Mouse (Mus musculus) right cerebral cortex, adult 2 months (tissue): Measurements from ENCODE around the gene Sgms1.

Source experiments
- DNase-seq, 2 experiments: peaks; one replicate each; pipeline ENCODE4 v3.0.0; 2021 to 2022; ENCODE audit warnings: low spot score in 2 of 2

Sgms1 gene

DNA sequence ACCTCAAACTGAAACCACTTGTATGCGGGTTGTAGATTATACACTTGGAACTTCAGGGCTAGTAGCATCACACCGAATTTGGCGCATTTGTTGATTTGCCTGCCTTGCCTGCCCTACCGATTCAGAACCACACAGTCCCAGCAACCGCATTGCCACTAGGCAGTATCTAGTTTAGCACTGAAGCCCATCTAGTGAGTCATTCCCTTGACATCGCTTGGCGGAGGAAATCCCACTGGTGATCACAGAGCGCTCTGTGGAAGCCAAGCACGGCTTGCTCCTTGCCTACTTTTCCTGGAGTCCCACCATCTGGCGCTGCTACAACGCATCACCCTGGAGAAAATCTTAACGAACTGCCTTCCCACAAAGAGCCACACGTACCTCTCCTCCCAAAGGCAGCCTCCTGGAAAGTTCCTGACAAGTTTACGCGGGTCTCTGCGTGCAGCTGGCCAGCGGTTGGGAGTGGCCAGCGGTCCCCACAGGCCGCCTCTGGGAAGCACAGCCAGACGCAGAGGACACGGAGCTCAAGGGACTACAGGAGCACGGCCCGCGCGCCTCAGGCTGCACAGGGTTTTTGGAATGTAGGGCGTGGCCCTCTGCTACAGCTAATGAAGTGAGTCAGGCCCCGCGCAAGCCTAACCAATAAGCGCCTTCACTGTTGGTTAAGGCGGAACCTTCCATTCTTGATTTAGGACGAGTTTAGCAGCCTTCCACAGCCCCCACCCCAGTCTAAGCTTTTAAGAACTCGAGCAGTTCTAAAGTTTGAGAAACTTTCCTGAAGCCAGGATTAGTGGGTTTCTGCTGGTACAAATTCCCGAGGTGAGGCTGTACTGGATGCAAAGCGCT, 178.8 kb downstream of the Sgms1 start:
- DNase-seq: peak; percentile 74 to 76

DNA sequence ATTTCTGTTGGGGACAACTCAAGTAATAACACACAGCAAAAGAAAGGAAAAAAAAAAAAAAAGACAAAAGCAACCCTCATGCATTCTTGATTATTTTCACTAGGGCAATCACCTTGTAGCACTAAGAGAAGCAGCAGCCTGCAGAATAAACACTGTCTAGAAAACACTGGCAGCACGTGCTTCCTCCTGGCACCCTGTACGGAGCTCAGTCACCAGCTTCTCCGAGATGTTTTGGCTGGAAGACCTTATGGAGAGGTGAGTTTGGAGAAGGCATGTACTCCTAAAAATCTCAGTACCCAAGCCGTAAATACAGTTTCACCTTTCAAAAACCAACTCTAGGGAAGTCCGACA, 179.4 kb downstream of the Sgms1 start:
- no peak for DNase-seq

DNA sequence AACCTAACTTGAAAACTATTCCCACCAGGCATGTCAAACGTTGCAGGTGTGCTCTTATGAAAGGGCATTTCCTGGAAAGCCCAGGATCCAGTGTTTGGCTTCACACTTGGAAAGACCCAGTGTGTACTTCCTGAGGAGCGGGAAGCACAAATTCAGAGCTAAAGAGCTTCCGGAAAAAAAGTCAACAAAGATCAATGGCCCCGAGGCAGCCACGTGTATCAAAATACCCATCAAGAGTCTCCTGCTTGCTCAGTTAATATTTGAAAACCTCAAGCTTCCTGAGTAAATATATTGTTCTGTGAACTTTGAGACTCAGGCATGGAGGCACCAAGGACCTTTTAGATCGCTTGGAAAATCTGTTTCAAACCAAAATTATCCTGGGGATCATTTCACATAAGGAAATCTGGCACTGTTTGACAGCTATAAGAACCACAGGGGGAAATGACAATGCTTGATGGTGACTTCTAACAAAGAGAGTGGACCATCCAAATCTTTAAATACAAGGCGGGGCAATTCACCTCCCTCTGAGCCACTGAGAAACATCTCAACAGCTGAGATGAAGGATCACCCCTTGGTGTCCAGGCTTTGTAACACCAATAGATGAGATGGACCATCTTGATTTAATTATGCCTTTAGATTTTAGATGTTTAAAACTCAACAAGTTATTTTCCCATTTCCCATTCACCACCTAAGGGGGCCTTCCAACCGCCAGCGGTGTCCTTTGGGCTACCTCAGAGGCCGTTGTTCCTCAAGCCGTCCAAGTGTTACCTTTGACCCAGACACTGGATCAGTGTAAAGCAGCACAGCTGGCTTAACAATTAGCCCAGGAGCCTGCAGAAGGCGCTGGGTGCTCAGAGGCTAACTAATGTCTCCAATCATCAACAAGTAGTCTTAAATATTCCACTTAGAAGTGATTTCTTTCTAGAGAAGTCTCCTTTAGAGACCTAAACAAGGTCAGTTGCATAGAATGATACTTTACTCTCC, 187.1 kb downstream of the Sgms1 start:
- DNase-seq: no peak

DNA sequence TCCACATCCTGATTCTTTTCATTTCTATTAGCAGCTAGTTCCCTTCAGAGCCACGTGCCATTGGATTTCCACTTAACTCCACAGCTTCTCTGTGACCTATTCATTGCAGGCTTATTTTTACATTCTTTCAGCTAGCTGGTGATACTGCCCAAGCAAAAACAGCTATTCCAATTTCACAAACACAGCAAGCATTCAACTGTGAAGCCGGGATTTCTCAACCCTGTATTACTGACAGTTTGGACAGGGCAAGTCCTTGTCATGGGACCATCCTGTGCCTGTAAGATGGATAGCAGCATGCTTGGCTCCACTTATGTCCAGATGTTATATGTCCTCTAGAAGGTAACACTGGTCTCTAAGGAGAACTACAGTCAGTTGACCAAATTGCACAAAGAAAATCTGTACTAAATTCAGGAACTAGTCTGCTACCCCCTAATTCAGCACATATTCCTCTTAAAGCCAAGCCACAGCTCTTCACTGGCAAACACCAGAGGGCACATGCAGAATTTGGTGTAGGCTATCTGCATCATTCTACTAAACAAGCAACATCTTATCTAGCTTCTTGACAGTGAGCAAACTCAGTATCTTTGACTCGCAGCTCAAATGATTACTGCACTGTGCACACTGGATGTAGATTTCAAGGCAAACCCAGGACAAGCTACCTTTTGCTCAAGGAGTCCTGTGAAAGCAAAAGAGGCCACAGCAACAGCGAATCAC, 189.5 kb downstream of the Sgms1 start:
- no peak for DNase-seq

DNA sequence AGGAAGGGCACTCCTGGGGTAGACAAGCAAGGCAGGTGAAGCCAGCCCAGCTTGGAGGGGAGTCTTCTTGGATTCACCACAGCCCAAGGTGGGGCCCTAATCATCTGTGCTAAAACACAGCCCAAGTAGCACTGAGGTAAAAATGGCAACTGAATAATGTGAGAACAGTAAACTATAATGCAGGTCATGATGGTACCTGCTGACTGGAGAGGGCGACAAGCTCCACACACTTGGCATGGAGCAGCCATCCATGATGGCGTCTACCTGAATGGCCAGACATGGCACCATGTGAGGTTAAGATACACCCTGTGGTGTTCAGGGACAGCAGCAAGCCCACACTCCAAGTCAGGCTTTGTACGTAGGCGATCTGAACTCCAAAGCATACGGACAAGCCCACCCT, 190.4 kb downstream of the Sgms1 start:
- no peak for DNase-seq

DNA sequence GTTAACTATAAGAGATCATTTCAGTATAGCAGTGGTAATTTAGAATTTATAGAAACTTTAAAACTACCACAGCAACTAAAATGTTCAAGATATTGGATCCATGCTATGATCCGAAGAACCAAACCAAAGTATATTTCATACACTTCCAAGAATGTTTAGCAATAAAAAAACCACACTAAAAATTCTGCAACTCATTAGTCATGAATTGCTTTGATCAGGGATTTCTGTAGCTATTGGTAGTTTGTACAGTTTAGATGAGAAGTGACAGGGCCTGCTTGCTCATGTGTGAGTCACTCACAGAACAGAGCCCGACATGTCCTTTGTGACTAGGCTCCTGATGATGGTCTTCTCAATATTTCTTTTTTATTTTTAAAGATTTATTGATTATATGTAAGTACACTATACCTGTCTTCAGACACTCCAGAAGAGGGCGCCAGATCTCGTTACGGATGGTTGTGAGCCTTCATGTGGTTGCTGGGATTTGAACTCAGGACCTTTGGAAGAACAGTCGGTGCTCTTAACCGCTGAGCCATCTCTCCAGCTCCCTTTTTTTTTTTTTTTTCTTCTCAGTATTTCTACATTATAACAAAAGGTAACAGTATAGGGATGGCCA, 190.9 kb downstream of the Sgms1 start:
- no peak for DNase-seq

DNA sequence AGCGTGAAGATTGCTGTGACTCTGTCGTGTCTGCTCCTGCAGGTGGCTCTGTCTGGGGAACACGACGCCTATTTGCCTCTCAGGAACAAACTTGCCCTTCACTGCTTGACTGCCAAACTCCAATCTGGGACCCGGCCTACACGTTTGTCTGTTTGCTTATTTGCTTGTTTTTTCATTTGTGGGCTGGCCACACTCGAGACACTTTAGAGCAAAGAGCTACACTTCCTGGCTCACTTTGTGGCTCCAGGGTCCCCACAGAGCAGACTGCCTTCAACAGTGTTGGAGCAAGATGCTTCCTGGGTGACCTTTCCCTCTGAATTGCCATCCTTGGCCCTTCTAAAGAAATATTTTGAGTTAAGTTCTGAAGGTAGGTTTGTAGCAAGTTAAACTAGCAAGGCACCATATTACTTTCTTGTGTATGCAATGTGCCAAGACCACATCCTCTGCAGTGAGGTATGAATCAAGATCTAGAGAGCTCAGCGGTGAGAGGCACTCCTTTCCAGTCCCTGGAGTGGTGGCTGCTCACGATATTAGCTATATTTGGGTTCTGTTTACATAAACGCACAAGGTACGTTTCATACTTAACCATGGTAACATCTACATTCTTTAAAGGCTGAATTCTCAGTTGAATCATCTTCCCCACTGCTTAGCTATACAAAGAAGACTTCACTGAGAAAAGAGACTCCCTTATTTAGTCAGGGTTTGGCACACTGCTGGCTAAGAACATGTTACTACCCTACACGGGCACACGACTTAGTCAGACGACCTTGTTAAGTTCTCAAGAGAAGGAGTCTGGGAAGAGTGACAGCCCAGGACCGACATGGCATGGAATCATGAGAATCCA, 192.3 kb downstream of the Sgms1 start:
- no peak for DNase-seq

DNA sequence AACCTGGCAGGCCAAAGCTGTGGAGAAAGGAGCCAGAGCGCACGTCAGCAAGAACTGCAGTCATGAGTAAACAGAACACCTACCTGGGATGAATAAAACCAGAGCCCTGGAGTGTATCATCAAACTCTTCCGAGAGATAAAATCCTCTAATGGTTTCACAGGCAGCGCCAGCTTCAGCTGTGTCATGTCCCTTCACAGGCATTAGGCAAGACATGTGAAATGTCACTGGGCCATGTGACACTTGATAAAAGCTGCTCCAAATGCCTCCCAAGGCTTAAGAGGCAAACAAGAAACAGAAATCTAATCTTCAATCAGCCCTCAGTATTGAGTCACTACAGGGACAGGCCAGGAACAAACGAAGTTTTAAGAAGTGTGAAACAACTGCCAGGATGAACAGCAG, 193.3 kb downstream of the Sgms1 start:
- no peak for DNase-seq

DNA sequence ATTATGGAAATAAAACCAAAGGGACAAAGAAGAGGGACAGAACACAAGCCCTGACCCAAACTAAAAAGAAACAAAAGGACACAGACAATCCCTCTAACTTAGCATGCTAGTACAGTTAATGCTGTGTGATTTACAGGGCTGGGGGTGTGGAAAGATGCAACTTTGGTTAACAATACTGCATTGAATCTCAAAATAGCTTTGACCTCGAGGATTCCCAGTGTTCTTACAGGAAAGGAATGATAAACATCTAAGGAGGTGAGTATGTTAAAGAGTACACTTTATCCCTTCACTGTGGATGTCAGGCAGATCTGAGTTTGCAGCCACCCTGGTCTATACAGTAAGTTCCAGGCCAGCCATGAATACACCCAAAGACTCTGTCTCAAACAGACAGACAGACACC, 194.7 kb downstream of the Sgms1 start:
- no peak for DNase-seq

DNA sequence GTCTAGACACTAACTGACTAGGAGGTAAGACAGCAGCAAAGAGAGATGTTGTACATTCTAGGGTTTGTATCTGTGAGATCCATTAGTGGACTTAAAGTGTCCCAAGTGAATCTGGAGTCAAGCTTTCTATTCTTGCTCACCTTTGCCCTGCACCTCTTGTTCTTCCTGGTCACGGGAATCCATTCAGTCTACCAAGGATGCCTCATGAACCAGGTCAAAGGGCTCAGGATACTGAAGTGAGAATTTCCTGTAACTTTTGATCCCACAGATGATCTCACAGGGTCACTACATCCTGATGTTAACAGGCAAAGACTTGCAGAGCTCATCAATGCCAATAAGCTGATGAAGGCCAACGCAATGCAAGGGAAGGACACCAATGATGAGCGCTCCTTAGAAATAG, 195.4 kb downstream of the Sgms1 start:
- DNase-seq: no peak

DNA sequence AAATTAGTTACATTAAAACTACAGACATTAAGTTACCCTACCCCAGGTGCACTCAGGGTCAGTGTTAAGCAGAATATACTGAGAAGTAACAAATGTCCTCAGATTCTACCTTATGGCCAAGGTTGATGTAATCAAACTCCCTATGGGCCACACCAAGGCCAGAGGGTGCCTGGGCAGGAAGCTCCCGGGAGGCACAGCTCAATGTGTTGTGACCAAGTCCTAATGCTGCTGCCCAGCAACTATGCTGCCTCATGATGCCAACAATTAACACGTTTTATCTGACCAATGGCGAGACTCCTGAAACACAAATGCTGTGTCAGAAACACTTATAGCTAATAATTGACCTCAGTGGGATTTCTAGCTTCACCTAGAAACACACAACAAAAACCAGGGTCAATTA, 197.9 kb downstream of the Sgms1 start:
- DNase-seq: no peak

DNA sequence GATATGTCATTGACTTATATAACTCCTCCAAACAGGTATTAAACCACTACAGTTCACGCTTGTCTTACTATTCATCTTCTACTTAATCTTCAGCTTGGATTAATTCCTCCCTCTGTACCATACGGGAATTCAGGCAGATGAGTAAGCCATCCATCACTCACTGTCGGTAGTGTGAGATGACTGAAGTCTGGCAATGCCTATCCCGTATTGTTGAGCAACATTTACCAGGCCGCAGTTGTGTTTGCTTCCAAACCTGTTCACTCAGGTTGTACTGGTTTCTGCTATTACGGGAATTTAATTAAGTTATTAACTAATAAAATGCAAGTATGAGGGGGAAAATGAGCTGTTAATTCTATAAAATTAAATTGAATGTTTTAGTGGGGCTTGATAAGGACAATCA, 199.6 kb downstream of the Sgms1 start:
- no peak for DNase-seq

DNA sequence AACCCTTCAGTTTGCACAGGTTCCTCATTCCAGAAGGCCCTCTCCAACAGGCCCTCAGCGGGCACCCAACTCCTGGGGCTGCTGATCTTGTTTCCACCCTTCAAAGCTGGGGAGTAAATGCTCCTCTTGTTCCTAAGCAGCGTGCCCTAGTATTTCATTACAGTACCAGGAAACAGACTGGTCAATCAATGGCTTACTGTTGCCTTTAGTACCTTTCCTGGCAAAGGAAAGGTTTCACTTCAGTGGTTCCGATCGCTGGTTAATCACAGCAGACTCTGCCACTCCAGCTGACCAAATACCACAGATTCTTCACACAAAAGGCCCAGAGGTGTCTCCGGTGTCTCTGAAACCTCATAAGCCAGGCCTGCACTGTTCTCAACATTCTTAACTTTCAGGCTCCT, 200.5 kb downstream of the Sgms1 start:
- no peak for DNase-seq

DNA sequence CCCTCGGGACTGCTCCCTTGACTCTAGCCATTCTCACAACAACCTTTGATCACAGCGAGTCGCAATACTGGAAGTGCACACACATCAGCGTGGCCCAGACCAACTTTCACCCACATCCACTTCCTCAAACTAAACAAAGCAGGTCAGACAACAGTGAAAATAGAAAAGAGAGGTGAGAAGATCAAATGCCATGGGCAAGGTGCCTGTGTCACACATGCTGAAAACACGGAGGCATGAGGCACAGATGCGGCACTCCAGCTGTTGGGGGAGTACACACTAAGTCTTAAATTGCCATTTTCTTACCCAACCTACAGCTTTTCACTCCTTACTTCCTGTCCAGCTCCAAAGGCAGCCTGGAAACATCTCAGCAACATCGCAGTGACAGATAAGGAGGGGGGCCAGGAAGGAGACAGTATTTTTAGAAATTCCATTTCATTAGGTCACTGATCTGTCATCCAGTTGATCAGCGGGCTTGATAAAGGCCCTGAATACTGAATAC, 202.9 kb downstream of the Sgms1 start:
- DNase-seq: no peak

DNA sequence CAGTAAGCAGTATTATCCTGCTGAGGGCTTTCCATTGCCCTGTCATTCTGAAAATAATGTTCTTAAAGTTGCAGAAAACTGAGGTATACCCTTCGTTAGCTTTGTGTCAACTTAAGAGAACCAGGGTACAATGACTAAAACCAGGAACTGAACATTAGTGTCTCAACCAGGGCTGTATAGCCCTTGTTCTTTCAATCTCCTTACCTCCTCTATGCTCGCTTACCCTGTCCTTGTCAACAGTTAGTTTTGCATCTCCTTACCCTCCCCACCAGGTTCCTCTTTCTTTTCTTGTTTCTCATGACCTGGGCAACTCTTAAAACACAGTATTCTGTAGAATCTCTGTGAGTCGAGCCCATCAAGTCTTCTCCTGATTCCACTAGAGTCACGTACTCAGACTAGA, 206.5 kb downstream of the Sgms1 start:
- DNase-seq: no peak

DNA sequence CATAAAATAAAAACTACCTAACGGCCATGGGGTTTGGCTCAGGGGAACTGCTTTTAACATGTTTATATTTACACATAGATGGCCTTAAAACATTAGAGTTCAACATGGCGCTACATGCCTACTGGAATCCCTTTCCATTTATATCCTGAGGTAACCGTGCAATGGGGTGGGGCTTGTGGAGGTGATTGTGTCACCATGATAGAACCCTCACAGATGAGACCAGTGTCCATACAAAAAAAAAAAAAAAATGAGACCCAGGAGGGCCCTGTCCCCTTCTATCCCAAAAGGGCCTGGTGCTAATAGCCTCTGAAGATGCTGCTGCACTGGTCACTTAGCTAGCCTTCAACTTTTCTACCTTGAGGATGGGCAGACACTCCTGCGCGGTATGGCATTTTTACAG, 207.0 kb downstream of the Sgms1 start:
- DNase-seq: no peak

DNA sequence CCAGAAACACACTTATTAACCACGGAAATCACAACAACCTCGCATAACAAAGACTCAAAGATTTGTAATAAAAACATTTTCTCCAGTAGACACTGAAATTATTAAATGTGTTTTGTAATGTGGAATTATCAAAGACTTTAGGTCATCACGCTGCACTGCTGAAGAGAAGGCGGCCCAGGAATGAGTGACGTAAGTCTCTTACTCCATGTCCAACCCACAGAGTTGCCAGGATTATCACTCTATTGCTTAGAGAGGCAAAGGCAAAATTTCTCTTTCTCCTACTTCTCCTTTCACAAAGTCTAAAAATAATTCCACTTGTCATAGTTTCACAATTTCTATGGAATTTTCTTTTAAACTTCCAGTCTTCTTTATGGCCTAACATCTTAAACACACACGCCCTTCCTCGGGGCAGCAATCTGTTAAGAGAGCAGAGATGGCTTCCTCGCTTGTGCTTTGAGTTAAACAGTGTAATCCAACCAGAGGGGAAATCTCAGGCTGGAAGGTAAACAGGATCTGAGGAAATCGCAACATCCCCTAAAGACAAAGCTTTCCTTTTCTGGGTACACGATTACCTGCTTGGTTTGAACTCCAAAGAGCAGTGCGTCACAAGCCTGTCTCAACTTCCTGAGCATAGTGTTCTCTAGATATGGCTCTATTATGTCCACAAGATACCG, 207.7 kb downstream of the Sgms1 start:
- DNase-seq: no peak

DNA sequence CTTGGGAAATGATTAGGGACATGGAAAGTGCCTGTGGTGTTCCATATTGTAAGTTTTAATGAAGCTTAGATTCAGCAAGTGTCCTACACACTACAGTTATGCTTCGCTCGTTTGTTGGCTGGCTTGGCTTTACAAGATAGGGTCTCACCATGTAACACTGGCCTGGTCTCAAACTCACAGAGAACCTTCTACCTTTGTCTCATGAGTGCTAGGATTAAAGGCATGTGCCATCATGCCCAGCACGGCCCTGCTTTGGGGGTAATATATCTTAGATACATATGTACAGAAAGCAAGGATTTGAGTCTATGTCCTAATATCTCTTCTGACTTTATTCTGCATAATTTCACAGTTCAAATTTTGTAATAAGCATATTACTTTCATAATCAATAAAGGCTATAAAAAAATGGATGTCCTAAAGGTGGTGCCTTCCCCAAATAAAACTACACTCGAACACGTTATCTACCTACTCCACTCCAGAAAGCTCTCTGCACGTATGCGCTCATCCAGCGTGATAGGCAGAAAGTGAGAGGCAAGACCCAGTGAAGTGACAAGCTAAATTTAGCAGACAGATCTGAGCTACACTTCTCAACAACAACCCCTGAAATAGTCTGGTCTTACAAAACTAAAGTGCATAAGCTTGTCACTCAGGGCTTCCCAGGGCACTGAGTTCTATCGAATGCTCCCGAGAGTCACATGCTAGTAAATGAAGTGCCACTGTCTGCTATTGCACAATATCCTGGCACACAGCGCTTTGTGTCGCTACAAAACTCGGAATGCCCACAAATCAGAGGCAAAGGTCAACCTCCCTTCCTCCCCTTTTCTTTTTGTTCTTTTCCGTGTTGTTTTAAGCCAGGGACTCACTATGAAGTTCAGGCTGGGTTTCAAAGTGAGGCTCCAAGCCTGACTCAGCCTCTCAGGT, 208.5 kb downstream of the Sgms1 start:
- DNase-seq: no peak

DNA sequence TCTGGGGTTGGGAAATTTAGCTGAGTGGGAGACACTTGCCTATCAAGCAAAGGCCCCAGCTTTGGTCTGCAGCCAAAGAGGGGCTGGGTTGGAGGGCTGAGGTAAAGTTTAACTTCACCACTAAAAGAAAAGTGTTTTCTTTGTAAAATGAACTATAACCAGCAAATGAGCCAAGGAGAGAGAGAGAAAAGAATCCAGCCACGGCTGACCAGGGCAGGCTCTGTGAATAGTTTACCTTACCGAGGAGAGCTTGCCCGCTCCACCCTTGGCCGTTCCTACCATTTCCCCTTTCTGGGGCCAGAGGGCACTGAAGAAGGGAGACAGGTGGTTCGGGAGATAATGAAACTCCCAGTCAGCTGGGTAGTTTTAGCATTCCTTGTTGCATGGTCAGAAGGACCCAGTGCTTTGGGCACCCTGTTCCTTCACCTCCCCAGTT, 209.5 kb downstream of the Sgms1 start:
- no peak for DNase-seq
